Mouse (Mus musculus): ENCODE data around the gene Il9.

DNA sequence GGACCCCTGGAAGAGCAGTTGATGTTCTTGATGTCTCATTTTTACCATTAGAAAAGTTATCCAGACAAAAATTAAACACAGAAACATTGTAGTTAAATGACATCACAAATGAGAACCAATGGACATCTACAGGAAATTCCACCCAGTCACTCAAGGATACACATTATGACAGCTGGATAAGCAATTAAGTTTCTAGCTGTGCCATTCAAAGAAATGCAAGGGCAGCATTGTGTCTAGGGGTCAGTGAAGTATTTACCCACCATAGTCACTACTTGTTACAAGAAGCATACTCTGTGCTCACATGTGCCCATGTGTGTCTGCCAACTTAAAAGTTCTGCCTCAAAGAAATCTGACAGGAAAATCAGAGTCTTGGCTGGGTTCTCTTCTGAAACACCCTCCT is 31.5 kb upstream of the Il9 start:
- TF ChIP-seq CTCF (IDR thresholded peaks at IDR 0.05; ENCODE audit: low read depth) (no peak), EP300 (IDR thresholded peaks at IDR 0.05; ENCODE audit: low read depth) (no peak)
